Mouse (Mus musculus): Measurements from ENCODE around the gene Tmem169. TPM values are rescaled to one million over a fixed set of nuclear protein-coding genes. Genes with fewer than 3 reads are reported as not detected.

Tmem169 gene
- polyA plus RNA-seq, 1 experiment from 2014 or later: 2.6 TPM

DNA sequence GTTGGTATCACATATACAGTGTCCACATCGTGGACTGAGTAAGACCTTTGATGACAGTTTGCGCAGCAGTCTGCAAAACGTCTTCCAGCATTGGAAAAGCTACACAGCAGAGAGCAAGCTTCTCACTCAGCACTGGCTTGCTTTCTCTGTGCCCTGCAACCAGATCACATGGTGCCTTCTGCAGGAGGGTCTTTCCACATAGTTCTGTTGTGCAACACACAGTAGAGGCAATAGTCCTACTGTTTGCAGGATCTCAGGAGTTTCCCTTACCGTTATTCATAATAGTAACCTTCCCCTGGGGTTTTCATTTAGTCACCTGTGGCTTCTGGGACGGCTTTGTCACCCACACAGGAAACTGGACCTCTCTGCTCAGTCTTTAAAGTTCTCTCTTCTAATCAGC is 36.6 kb downstream of the Tmem169 start:
- 91% methylated on average over 5 of the region's 5 CpGs for WGBS
- H3K4me3 ChIP-seq (ENCODE audit: low read depth, low read length): no peak overlapping the region
- no peak overlapping the region for H3K27ac ChIP-seq (ENCODE audit: low read length)
- H3K9me3 ChIP-seq (ENCODE audit: control insufficient read depth, low read depth, low read length): no peaks in the 10 kb centered on the region
- no peak overlapping the region for H3K9ac ChIP-seq (replicated peaks; ENCODE audit: low read depth, low read length)
- H3K36me3 ChIP-seq (ENCODE audit: control insufficient read depth, insufficient read depth, low read length): peaks cover 30% of the 10 kb centered on the region
- H3K4me2 ChIP-seq (replicated peaks; ENCODE audit: low read depth, low read length): no peak overlapping the region
- H3K27me3 ChIP-seq (ENCODE audit: control insufficient read depth, insufficient read depth, low read length): no peaks in the 10 kb centered on the region
- H3K4me1 ChIP-seq (ENCODE audit: control insufficient read depth, insufficient read depth, low read length): no peaks in the 10 kb centered on the region
- ATAC-seq (ENCODE audit: insufficient number of reproducible peaks, insufficient read depth, low FRiP score, low read depth): no peak

DNA sequence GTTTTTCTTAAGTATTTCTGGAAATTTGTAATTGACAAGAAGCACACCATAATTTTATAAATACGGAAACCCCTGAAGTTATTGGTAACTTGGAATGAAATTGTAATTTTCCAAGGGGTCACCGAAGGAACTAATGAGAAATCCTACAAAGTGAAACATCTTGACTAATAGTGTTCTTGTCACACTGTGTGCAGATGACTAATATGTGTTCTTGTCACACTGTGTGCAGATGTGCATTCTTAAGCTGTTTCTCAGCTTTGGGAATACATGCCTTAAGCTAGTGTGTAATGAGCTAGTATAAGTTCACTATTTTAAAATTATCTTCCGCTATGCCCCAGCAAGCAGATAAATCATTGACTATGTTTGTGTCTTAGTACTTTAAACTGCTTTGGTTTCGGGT is 39.1 kb downstream of the Tmem169 start:
- no peak for ATAC-seq (ENCODE audit: insufficient number of reproducible peaks, insufficient read depth, low FRiP score, low read depth)
- H3K9me3 ChIP-seq (ENCODE audit: control insufficient read depth, low read depth, low read length): no peaks in the 10 kb centered on the region
- H3K4me2 ChIP-seq (replicated peaks; ENCODE audit: low read depth, low read length): no peak overlapping the region
- no peaks in the 10 kb centered on the region for H3K4me1 ChIP-seq (ENCODE audit: control insufficient read depth, insufficient read depth, low read length)
- no peak overlapping the region for H3K9ac ChIP-seq (replicated peaks; ENCODE audit: low read depth, low read length)
- H3K36me3 ChIP-seq (ENCODE audit: control insufficient read depth, insufficient read depth, low read length): peaks cover 36% of the 10 kb centered on the region
- H3K4me3 ChIP-seq (ENCODE audit: low read depth, low read length): no peak overlapping the region
- no peaks in the 10 kb centered on the region for H3K27me3 ChIP-seq (ENCODE audit: control insufficient read depth, insufficient read depth, low read length)
- no peak overlapping the region for H3K27ac ChIP-seq (ENCODE audit: low read length)
- 94% methylated on average over 4 of the region's 4 CpGs for WGBS

DNA sequence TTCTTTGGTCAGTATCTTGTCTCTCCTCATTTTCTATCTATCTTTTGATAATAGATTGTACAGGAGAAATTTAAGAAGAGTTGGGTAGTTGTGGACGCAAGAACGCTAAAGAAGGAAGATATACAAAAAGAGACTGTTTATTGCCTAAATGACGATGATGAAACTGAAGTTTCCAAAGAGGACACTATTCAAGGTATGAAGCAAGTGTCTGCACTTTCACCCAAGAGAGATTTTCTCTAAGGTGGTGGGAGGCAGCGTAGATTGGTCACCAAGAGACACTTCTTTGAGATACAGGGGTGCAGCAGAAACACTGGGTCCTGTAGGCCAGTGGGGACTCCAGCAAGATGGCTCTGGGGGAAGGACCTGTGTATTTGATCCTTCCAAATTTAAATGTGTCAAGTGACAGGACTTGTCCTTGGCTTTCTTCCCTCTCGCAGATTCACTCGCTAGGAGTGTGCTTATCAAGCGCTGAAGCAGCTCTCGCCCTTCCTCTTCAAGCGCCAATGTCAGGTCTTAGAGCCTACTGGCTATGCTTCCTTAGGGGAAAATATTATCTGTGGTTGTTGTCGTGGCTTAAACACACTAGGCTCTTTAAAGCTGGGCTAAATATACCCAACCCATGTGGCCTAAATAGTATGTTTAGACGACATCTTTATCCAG is 42.1 kb downstream of the Tmem169 start:
- WGBS: 93% methylated on average over 11 of the region's 11 CpGs
- no peak overlapping the region for H3K4me2 ChIP-seq (replicated peaks; ENCODE audit: low read depth, low read length)
- ATAC-seq (ENCODE audit: insufficient number of reproducible peaks, insufficient read depth, low FRiP score, low read depth): no peak

GRCm38 (mm10) chr1:72334807-72335206 is 50.6 kb downstream of the Tmem169 start:
- WGBS: 89% methylated on average over 11 of the region's 11 CpGs
- Histone ChIP-seq H3K36me3 (ENCODE audit: control insufficient read depth, insufficient read depth, low read length) (peaks cover 33% of the 10 kb centered on the region; the same call in 1 of the 2 replicates), H3K4me3 (ENCODE audit: low read depth, low read length) (no peak overlapping the region), H3K27ac (ENCODE audit: low read length) (no peak overlapping the region), H3K27me3 (ENCODE audit: control insufficient read depth, insufficient read depth, low read length) (no peaks in the 10 kb centered on the region), H3K4me2 (replicated peaks; ENCODE audit: low read depth, low read length) (no peak overlapping the region), H3K9me3 (ENCODE audit: control insufficient read depth, low read depth, low read length) (no peaks in the 10 kb centered on the region), H3K9ac (replicated peaks; ENCODE audit: low read depth, low read length) (no peak overlapping the region), H3K4me1 (ENCODE audit: control insufficient read depth, insufficient read depth, low read length) (no peaks in the 10 kb centered on the region)
- no peak for ATAC-seq (ENCODE audit: insufficient number of reproducible peaks, insufficient read depth, low FRiP score, low read depth)

More for the DNA sequence above, 42.1 kb downstream of the Tmem169 start:
- Histone ChIP-seq H3K4me3 (ENCODE audit: low read depth, low read length) (no peak overlapping the region), H3K27me3 (ENCODE audit: control insufficient read depth, insufficient read depth, low read length) (no peaks in the 10 kb centered on the region), H3K4me1 (ENCODE audit: control insufficient read depth, insufficient read depth, low read length) (no peaks in the 10 kb centered on the region), H3K9me3 (ENCODE audit: control insufficient read depth, low read depth, low read length) (no peaks in the 10 kb centered on the region), H3K9ac (replicated peaks; ENCODE audit: low read depth, low read length) (no peak overlapping the region), H3K27ac (ENCODE audit: low read length) (no peak overlapping the region), H3K36me3 (ENCODE audit: control insufficient read depth, insufficient read depth, low read length) (peaks cover 40% of the 10 kb centered on the region; the same call in 1 of the 2 replicates)

GRCm38 (mm10) chr1:72336780-72337179 is 52.6 kb downstream of the Tmem169 start:
- no peak for ATAC-seq (ENCODE audit: insufficient number of reproducible peaks, insufficient read depth, low FRiP score, low read depth)
- Histone ChIP-seq H3K4me1 (ENCODE audit: control insufficient read depth, insufficient read depth, low read length) (no peaks in the 10 kb centered on the region), H3K4me2 (replicated peaks; ENCODE audit: low read depth, low read length) (no peak overlapping the region), H3K9me3 (ENCODE audit: control insufficient read depth, low read depth, low read length) (no peaks in the 10 kb centered on the region), H3K9ac (replicated peaks; ENCODE audit: low read depth, low read length) (no peak overlapping the region), H3K27ac (ENCODE audit: low read length) (no peak overlapping the region), H3K4me3 (ENCODE audit: low read depth, low read length) (no peak overlapping the region), H3K27me3 (ENCODE audit: control insufficient read depth, insufficient read depth, low read length) (no peaks in the 10 kb centered on the region), H3K36me3 (ENCODE audit: control insufficient read depth, insufficient read depth, low read length) (peaks cover 26% of the 10 kb centered on the region; the same call in 1 of the 2 replicates)
- WGBS: 95% methylated on average over 8 of the region's 8 CpGs

DNA sequence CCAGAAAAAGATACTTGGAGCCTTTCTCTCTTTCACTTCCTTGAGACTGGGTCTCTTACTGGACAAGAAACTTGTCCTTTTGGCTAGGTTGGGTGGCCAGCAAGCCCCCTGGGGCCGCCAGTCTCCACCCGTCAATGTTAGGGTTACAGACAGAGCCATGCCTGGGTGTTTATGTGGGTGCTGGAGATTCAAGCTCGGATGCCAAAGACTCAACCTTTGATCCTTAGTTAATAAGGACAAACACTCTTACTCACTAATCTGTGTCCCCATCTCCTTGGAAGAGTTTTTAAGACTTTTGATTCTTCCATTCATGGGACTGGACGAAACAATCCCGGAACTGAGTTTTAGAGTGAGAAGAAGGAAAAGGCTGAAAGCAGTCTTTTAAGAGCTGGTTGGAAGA is 54.2 kb downstream of the Tmem169 start:
- H3K4me2 ChIP-seq (replicated peaks; ENCODE audit: low read depth, low read length): no peak overlapping the region
- H3K27me3 ChIP-seq (ENCODE audit: control insufficient read depth, insufficient read depth, low read length): no peaks in the 10 kb centered on the region
- no peaks in the 10 kb centered on the region for H3K9me3 ChIP-seq (ENCODE audit: control insufficient read depth, low read depth, low read length)
- no peak overlapping the region for H3K4me3 ChIP-seq (ENCODE audit: low read depth, low read length)
- H3K9ac ChIP-seq (replicated peaks; ENCODE audit: low read depth, low read length): no peak overlapping the region
- H3K36me3 ChIP-seq (ENCODE audit: control insufficient read depth, insufficient read depth, low read length): peaks cover 28% of the 10 kb centered on the region; the same call in 1 of the 2 replicates
- no peak overlapping the region for H3K27ac ChIP-seq (ENCODE audit: low read length)
- WGBS: 89% methylated on average over 5 of the region's 5 CpGs
- ATAC-seq (ENCODE audit: insufficient number of reproducible peaks, insufficient read depth, low FRiP score, low read depth): no peak
- H3K4me1 ChIP-seq (ENCODE audit: control insufficient read depth, insufficient read depth, low read length): no peaks in the 10 kb centered on the region

- H3K4me1 ChIP-seq (ENCODE audit: control insufficient read depth, insufficient read depth, low read length): no peaks in the 10 kb centered on the region
- no peak overlapping the region for H3K4me3 ChIP-seq (ENCODE audit: low read depth, low read length)
- WGBS: 79% methylated on average over 6 of the region's 6 CpGs
- H3K9ac ChIP-seq (replicated peaks; ENCODE audit: low read depth, low read length): no peak overlapping the region
- no peak for ATAC-seq (ENCODE audit: insufficient number of reproducible peaks, insufficient read depth, low FRiP score, low read depth)
- H3K36me3 ChIP-seq (ENCODE audit: control insufficient read depth, insufficient read depth, low read length): peaks cover 26% of the 10 kb centered on the region; the same call in 1 of the 2 replicates
- H3K9me3 ChIP-seq (ENCODE audit: control insufficient read depth, low read depth, low read length): no peaks in the 10 kb centered on the region
- H3K4me2 ChIP-seq (replicated peaks; ENCODE audit: low read depth, low read length): no peak overlapping the region
- no peaks in the 10 kb centered on the region for H3K27me3 ChIP-seq (ENCODE audit: control insufficient read depth, insufficient read depth, low read length)
- H3K27ac ChIP-seq (ENCODE audit: low read length): no peak overlapping the region
Measured at GRCm38 (mm10) chr1:72347873-72348272, 63.7 kb downstream of the Tmem169 start.
